Comparison of ENCODE assay signal across 11 mouse cellular contexts in the genomic region with DNA sequence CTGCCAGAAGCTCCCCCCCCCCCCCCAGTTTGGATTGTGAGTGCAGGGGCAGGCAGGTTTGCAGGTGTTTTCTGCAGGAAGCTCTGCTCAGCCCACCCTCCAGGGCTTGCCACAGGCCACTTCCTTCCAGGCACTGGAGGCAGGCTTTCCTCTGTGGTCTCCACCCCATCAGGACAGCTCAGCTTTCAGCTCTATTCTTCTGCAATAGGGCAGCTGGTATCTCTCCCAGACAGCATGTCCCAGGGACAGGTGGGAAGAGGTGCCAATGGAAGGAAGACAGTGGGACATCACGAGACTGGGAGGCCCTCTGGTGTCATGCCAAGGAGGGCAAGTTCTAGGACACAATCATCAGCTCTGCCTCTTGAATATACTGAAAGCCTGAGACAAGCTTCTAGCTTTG. TPM values are rescaled to one million over a fixed set of nuclear protein-coding genes. Genes with fewer than 3 reads are reported as not detected.
DNase-seq lines count a peak whose midpoint lies in the region; ATAC-seq lines count a peak whose summit lies in the region.
"Had no signal": no experiment of that assay in that cellular context is flagged by ENCODE, and none has a peak within 500 bp of the region (broad histone marks: within the 10 kb centered on the region; RNA-seq: fewer than 3 reads in every experiment).

No protein-coding gene starts in this region.

- WGBS in midbrain, embryonic 10.5 days: 78% methylated on average over 1 of the region's 1 CpGs
- 91% methylated on average over 1 of the region's 1 CpGs for WGBS in forebrain, embryonic 11.5 days

- H3K4me3 ChIP-seq in midbrain, embryonic 10.5 days: no peak overlapping the region
- H3K4me3 ChIP-seq in forebrain, embryonic 11.5 days (ENCODE audit: low read depth, low read length): no peak overlapping the region
- H3K4me3 ChIP-seq: heart, embryonic 13.5 days; neural tube, embryonic 13.5 days had no signal

- no peaks in the 10 kb centered on the region for H3K9me3 ChIP-seq in midbrain, embryonic 10.5 days (replicated peaks)
- H3K9me3 ChIP-seq in forebrain, embryonic 11.5 days (ENCODE audit: control insufficient read depth, low read length): no peaks in the 10 kb centered on the region
- H3K9me3 ChIP-seq: heart, embryonic 13.5 days; neural tube, embryonic 13.5 days had no signal

- H3K27ac ChIP-seq in midbrain, embryonic 10.5 days (replicated peaks): no peak overlapping the region
- H3K27ac ChIP-seq in forebrain, embryonic 11.5 days (ENCODE audit: low read depth, low read length): no peak overlapping the region
- H3K27ac ChIP-seq: heart, embryonic 13.5 days; kidney, postnatal 0 days; neural tube, embryonic 13.5 days had no signal

- H3K4me1 ChIP-seq in midbrain, embryonic 10.5 days: no peaks in the 10 kb centered on the region
- no peaks in the 10 kb centered on the region for H3K4me1 ChIP-seq in forebrain, embryonic 11.5 days (replicated peaks; ENCODE audit: control insufficient read depth, insufficient read depth, low read length)

- peaks cover 93% of the 10 kb centered on the region for H3K36me3 ChIP-seq in midbrain, embryonic 10.5 days
- no peaks in the 10 kb centered on the region; the same call in 1 of the 2 replicates for H3K36me3 ChIP-seq in forebrain, embryonic 11.5 days (ENCODE audit: control insufficient read depth, insufficient read depth, low read length)

- peak; percentile 41 to 43 for DNase-seq in cerebellum, adult 18-20 months
- DNase-seq in cerebellum, adult 9-10 months: no peak
- peak; percentile 31 for DNase-seq in kidney, postnatal 10 days
- no peak for DNase-seq in kidney, postnatal 36 days
- peak; percentile 81 for DNase-seq in thymus, postnatal 14 days
- DNase-seq in midbrain, embryonic 10.5 days (ENCODE audit: low spot score): no peak
- no peak for DNase-seq in forebrain, embryonic 11.5 days (ENCODE audit: low spot score)

- ATAC-seq in inflammation-experienced regulatory T-cells, adult 6 months: peak; percentile 41
- ATAC-seq in forebrain, embryonic 11.5 days (replicated peaks; ENCODE audit: low FRiP score): no peak

- H3K27me3 ChIP-seq in midbrain, embryonic 10.5 days (ENCODE audit: low read depth, poor library complexity, severe bottlenecking): no peaks in the 10 kb centered on the region
- H3K27me3 ChIP-seq in forebrain, embryonic 11.5 days (ENCODE audit: control insufficient read depth, insufficient read depth, low read length): no peaks in the 10 kb centered on the region
- H3K27me3 ChIP-seq: heart, embryonic 13.5 days; neural tube, embryonic 13.5 days had no signal

- H3K4me2 ChIP-seq in forebrain, embryonic 11.5 days (ENCODE audit: low read depth, low read length, severe bottlenecking): no peak overlapping the region
- H3K4me2 ChIP-seq: heart, embryonic 13.5 days; neural tube, embryonic 13.5 days had no signal

- no peak overlapping the region for H3K9ac ChIP-seq in forebrain, embryonic 11.5 days (ENCODE audit: low read length)
- H3K9ac ChIP-seq: heart, embryonic 13.5 days; neural tube, embryonic 13.5 days had no signal

RNA-seq across cellular contexts. Expression of a gene that starts 11.8 kb away (rescaled TPM):
- 10 to 100 TPM; 22.2 to 27.8 (median 25.8) TPM for polyA plus RNA-seq in inflammation-experienced regulatory T-cells, adult 6 months (2017; shearing (Covaris generic))
- 3.8 and 4.1 TPM in 2 replicates for polyA plus RNA-seq in midbrain, embryonic 10.5 days (2016; fragmentation: Nextera tagmentation; extraction: Ambion mirVana)
- 3.2 TPM in 2 replicates for polyA plus RNA-seq in forebrain, embryonic 11.5 days (2014; fragmentation: Nextera tagmentation; extraction: Ambion mirVana)

RNA-seq across cellular contexts. Expression of a gene that starts 37.2 kb away (rescaled TPM):
- polyA plus RNA-seq in inflammation-experienced regulatory T-cells, adult 6 months (2017; shearing (Covaris generic)): 10 to 100 TPM in 2 of 3 experiments, 1 to 10 TPM in 1; 9.0 to 11.9 (median 10.0) TPM
- 8.0 and 8.5 TPM in 2 replicates for polyA plus RNA-seq in midbrain, embryonic 10.5 days (2016; fragmentation: Nextera tagmentation; extraction: Ambion mirVana)
- 10.1 and 11.3 TPM in 2 replicates for polyA plus RNA-seq in forebrain, embryonic 11.5 days (2014; fragmentation: Nextera tagmentation; extraction: Ambion mirVana)

Comparison
In these comparisons a context has a peak if more than half of its experiments do, and no peak if none do; other contexts are left out.
1. DNase-seq: peak in cerebellum, adult 18-20 months (2 of 2), kidney, postnatal 10 days (single experiment) and thymus, postnatal 14 days (single experiment); none in cerebellum, adult 9-10 months (single experiment), kidney, postnatal 36 days (0 of 2), midbrain, embryonic 10.5 days (single experiment) and forebrain, embryonic 11.5 days (single experiment).